Mouse (Mus musculus) Patski (cell line): ENCODE results near the gene Rptor. TPM values are rescaled to one million over a fixed set of nuclear protein-coding genes. Genes with fewer than 3 reads are reported as not detected.

Experiments
- ATAC-seq: fragments of 100-300 bp; one replicate; pipeline ENCODE4 v1.8.0; 2021
- CTCF ChIA-PET: fragments of 350-600 bp; sonication (Branson Sonifier 250); formaldehyde crosslinking; loops from one replicate; lab custom pipeline; 2022; ENCODE audit warnings: inconsistent platforms; lab: Charles Lee
- POLR2A ChIA-PET: fragments of 350-600 bp; sonication (Branson Sonifier 250); formaldehyde crosslinking; loops from one replicate; lab custom pipeline; 2022; ENCODE audit warnings: antibody characterized with exemption, inconsistent platforms; lab: Charles Lee
- DNase-seq: peaks from one replicate; pipeline ENCODE4 v3.0.0-alpha.2; 2011; ENCODE audit warnings: low read depth, low spot score
- H3K27me3 ChIP-seq: fragments of 371-371 bp; one replicate; pipeline ENCODE4 v1.5.1; 2021
- CTCF ChIP-seq: fragments of 100-300 bp; IDR thresholded peaks from one replicate; pipeline ENCODE4 v1.5.1; 2021
- in situ Hi-C: fragments of 300-500 bp; cut with MboI; formaldehyde crosslinking; loops from 3 replicates; pipeline ENCODE4 v1.11.1; 2018; ENCODE audit warnings: low pct_unique_long_range_greater_than_20kb, mixed read lengths
- polyA plus RNA-seq: library from polyadenylated mRNA; unstranded; gene quantifications from one replicate; pipeline ENCODE4 v1.2.3, GENCODE M21; 2021

Gene Rptor
- polyA plus RNA-seq, 1 experiment from 2014 or later = 27.9 TPM

DNA sequence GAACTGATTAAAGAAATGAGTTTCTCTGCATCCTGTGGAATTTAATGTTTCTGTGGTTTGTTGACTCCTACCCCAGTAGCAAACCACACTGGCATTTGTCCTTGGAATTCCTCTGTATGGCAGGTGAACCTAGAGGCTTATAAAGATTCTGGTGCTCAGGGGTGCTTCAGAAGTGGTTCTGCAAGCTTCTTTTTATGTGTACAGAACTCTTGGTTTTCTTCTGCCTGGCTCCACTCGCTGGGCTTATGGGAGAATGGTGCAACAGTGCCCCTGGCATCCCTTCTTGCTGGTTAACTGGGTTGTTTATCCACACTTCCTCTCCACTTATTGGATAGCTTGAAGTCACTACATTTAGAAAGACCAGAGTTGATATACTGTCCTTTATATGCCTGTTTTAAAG lies 104.6 kb downstream of the Rptor start:
- ATAC-seq (no peak), DNase-seq (no peak)
- in situ Hi-C loops = no loop called here
- ChIA-PET CTCF (interaction anchor here (1.3 kb wide), 1 partner anchor 11 kb away, joined by 7 read pairs; no protein-coding TSS in a partner anchor), POLR2A (interaction anchor here (0.7 kb wide), 1 partner anchor 874 kb away, joined by 3 read pairs; the partner anchor contains the start of gene Arhgdia)
- TF ChIP-seq CTCF = peak; percentile 7
- no peaks in the 10 kb centered on the region for H3K27me3 ChIP-seq

DNA sequence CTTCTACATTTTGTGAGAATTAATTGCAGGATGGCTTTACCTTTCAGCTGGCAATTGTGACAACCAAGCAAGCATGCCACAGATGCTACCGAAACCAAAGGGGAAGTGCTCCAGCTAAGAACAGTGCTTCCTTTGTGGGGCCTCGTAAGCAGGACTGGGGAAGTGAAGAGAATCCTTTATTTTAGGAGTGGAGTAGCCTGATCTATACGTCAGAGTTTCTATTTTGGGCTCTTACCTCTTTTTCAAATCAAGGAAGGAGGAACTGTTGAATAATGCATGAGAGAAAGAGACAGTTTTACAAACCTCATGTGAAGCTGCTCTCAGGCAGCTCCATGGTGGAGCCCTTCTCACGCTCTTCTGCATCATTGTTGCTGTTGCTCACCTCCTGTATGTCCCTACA lies 106.5 kb downstream of the Rptor start:
- in situ Hi-C loops = no loop called here
- CTCF ChIA-PET = interaction anchor here (1.2 to 1.8 kb wide), 2 partner anchors 11 to 14 kb away, joined by 6 read pairs; no protein-coding TSS in a partner anchor
- no peaks in the 10 kb centered on the region for H3K27me3 ChIP-seq
- no peak for TF ChIP-seq CTCF
- no peak for DNase-seq
- POLR2A ChIA-PET = no interaction called here
- no peak for ATAC-seq

DNA sequence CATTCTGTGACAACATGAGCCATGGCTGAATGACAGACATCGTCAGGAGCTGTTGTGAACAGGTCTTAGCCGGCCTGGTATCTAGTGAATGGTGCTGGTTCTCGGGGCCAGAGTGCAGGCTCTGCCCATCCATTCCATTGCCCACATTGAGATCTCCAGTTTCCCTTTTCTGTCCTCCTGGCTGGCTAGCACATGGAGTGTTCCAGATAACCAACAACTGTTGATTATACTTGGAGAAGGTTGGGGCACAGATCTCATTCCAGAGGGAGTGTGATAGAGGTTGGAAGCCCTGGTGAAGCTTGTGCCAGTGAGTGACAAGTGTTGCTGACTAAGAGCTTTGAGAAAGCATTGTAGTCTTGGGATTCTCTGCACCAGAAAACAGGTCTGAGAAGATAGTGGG lies 107.6 kb downstream of the Rptor start:
- POLR2A ChIA-PET = interaction anchor here (0.6 kb wide), 1 partner anchor 121 kb away, joined by 3 read pairs; no protein-coding TSS in a partner anchor
- TF ChIP-seq CTCF = no peak

DNA sequence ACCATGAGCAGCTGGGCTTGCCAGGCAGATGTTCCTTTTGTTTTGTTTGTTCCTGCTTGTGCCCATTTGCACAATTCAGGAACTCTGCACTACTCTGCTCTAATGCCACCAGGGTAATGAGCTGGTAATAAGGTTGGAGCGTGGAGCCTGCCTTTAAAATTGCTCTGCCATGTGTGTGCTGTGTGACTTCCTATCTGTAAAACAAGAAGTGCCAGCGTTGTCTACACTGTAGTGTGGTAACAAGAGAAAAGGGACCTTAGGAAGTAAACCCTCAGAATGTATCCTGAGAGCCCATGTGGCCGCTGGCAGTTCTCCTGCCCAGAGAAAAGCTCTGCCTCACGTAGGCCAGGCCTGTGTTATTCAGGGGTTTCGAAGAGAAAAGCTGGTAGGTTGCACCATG lies 108.1 kb downstream of the Rptor start:
- ChIA-PET CTCF (interaction anchor here (1.1 kb wide), 1 partner anchor 15 kb away, joined by 3 read pairs; no protein-coding TSS in a partner anchor), POLR2A (interaction anchor here (0.6 kb wide), 1 partner anchor 120 kb away, joined by 3 read pairs; no protein-coding TSS in a partner anchor)
- ATAC-seq (no peak), DNase-seq (no peak)
- in situ Hi-C loops = no loop called here
- TF ChIP-seq CTCF = no peak
- no peaks in the 10 kb centered on the region for H3K27me3 ChIP-seq

More for the DNA sequence above, 107.6 kb downstream of the Rptor start:
- no peaks in the 10 kb centered on the region for H3K27me3 ChIP-seq
- in situ Hi-C loops = no loop called here
- DNase-seq = no peak
- CTCF ChIA-PET = interaction anchor here (1.1 kb wide), 1 partner anchor 15 kb away, joined by 3 read pairs; no protein-coding TSS in a partner anchor
- no peak for ATAC-seq

DNA sequence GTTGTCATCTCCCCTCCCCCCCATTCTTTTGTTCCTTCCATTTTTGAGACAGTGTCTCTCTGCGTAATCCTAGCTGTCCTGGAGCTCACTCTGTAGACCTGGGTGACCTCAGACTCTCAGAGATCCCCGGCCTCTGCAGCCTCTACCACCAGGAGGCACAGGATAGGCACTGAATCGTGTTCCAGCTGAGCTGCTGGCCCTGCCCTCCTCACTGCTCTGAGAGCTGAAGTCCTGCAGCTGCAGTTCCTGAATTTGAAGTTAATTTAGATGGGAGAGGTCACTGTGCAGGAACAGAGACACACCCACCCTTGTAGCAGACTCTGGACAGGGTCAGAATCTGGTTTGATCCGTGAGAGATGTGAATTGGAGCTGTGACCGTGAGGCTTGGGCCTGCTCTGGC lies 112.7 kb downstream of the Rptor start:
- CTCF ChIA-PET = no interaction called here
- TF ChIP-seq CTCF = no peak
- DNase-seq = no peak

DNA sequence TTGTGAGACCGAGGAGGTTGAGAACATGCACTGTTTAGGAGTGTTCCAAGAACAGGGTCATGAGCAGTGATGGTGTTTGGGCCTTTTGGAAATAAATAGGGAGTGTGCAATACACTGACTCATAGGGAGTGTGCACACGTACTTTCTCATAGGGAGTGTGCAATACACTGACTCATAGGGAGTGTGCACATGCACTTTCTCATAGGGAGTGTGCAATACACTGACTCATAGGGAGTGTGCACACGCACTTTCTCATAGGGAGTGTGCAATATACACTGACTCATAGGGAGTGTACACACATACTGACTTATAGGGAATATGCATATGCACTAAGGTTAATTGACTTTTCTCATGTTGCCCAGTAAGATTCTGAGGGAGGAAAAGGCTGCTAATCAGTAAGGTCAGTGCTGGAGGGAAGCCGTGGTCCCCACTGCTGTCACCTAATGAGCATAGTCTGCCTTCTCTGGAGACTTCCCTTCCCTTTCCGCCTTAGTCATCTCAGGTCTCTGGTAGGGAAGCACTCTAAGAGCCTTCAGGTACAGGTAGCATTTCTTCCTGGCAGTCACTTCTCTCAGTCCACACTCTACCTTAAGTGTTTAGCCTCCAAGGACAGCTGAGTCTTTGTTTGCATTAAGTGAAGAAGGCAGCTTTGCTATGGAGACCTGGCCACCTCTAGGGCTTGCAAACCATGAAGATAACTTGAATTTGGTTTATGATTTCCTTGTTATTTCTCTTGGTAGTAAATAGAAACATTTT lies 113.3 kb downstream of the Rptor start:
- DNase-seq (no peak), ATAC-seq (no peak)
- ChIA-PET CTCF (no interaction called here), POLR2A (no interaction called here)
- in situ Hi-C loops = no loop called here
- H3K27me3 ChIP-seq = no peaks in the 10 kb centered on the region
- no peak for TF ChIP-seq CTCF

More for the DNA sequence above, 112.7 kb downstream of the Rptor start:
- H3K27me3 ChIP-seq = no peaks in the 10 kb centered on the region
- ATAC-seq = no peak
- POLR2A ChIA-PET = no interaction called here
- in situ Hi-C loops = no loop called here

DNA sequence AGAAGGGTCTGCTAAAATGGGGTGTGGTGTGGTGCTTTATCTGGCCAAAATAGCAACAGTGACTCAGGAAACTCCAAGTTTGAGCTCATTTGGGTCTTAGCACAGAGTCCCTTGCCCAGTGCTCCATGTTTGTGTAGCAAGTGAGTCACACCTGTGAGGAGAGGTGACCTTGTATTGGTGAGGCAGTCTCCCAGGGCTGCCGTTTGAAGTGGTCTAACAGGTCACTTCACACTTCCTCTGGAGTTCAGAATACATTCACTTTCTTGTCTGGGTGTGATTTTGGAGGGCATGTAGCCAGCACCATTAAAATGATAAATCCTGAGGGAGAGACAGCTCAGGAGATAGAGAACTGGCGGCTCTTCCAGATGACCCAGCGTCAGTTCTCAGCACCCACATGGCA lies 115.4 kb downstream of the Rptor start:
- ChIA-PET CTCF (no interaction called here), POLR2A (no interaction called here)
- no peak for TF ChIP-seq CTCF
- in situ Hi-C loops = no loop called here
- no peaks in the 10 kb centered on the region for H3K27me3 ChIP-seq
- no peak for DNase-seq
- ATAC-seq = no peak

DNA sequence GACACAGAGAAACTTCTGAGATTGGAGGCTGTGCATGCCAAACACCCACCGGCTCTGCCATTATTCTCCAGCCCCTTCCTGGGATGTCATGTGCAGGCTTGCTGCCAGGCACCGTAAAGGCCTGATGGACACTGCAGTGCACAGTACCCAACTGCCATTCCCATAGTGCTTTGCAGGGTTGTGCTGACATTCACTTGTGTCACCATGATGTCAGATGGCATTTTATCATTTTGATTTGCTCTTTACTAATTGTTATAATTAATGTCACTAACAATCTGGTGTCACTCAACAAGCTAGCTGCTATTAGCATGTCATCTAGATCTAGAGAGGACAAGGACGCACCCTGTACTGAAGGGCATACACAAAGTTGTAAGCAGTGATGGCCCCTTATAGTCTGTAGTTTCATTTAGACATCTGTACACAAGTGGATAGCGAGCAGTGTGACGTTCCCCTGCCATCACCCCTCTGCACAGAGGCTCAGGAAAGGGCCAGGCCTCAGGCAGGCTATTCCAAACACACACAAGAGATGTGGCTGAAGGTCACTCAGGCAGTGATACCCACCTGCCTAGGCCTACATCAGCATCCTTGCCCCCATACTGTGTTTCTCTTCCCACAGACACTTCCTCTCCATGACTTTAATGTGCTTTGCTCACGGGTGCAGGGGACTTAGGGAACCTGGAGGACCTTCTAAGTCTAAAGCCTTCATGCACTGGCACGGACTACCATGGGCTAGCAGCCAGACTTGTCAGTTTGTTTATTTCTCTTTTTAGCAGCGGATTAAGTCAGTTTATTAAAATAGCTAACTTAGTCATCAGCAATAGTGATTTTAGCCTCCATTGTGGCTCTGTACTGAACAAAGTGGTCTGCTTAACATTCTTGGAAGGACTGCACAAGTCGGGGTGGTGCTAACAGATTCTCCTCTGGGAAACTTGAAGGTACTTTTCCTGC lies 117.7 kb downstream of the Rptor start:
- no peak for TF ChIP-seq CTCF
- no peaks in the 10 kb centered on the region for H3K27me3 ChIP-seq
- peak; percentile 51 for DNase-seq
- ATAC-seq = peak; percentile 51
- in situ Hi-C loops = no loop called here
- ChIA-PET CTCF (no interaction called here), POLR2A (no interaction called here)

DNA sequence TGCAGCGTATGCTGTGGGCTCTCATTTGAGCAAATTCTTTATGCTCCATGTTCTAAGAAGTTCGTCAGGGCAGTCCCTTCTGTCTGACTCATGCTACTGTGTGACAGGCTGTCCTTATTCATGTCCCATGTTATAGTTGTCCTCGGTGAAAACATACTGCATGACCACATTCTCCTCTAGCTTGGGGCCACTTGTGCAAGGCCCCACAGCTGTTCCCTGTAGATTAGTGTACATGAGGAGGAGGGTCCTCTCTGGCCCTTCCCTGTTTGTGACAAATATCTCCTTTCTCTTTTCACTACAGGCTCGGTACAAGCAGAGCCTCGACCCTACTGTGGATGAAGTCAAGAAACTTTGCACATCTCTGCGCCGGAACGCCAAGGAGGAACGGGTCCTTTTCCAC lies 122.0 kb downstream of the Rptor start:
- ChIA-PET POLR2A (no interaction called here), CTCF (interaction anchor here (1.3 to 1.5 kb wide), 2 partner anchors 13 to 49 kb away, joined by 3 read pairs; no protein-coding TSS in a partner anchor)
- no peak for DNase-seq
- no peaks in the 10 kb centered on the region for H3K27me3 ChIP-seq
- TF ChIP-seq CTCF = no peak
- in situ Hi-C loops = no loop called here
- ATAC-seq = no peak

DNA sequence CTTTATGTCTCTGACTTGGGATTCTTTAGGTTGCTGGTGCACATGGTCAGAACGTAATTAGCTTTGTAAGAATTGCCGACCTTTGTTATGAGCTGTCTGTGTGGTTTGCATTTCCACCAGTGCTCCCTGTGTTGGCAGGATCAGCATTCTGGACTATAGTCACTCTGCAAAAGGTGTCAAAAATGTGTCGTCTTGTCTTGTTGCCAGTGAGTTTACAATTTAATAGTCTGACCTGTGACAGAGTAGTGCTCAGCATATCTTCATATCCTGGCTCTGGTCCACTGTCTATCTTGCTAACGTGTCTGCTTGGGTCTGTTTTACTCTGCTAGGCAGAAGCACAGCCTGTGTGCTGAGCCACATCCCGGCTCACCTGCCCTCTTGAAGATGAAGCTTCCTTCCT lies 128.7 kb downstream of the Rptor start:
- in situ Hi-C loops = no loop called here
- no peak for TF ChIP-seq CTCF
- no peak for DNase-seq
- CTCF ChIA-PET = no interaction called here
- H3K27me3 ChIP-seq = no peaks in the 10 kb centered on the region
- POLR2A ChIA-PET = no interaction called here
- no peak for ATAC-seq
